Mouse (Mus musculus): Measurements from ENCODE around the gene Nup210.

DNA sequence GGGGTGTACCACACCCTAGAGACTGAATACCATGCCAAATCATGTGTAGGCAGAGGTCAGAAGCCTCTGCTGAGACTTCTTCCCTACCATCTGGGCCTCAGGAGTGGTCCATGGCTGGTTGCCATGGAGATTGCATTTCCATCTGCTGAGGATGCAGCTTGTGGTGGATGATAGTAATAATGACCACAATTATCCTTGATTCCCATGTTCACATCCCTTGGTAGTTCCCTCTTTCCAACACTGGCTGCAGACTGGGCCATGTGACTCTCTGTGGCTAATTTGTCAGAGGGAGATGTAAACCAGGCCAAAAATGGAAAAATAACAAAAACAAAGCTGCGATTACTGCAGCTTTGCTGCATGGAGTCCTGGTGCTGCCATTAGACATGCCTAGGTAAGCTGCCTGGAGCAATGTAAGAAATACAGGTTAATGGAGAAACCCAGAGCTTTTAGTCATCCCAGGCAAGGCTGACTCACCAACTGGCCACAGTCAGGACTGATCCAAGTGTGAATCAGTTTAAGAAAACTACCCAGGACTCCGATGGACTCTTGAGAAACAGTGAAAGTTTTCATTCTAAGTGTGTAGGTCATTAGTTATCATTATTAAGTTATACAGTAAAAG is 30.6 kb upstream of the Nup210 start:
- TF ChIP-seq CTCF (IDR thresholded peaks at IDR 0.05; ENCODE audit: control insufficient read depth, insufficient read depth, insufficient read length) (no peak), MYOG (IDR thresholded peaks at IDR 0.05; ENCODE audit: control insufficient read depth, extremely low read depth, insufficient read length) (no peak), MAX (IDR thresholded peaks at IDR 0.05) (no peak)

All from C2C12 (cell line).